Mouse (Mus musculus): ENCODE measurements at regions not wholly inside any gene's neighbourhood (a gene's known extent, or its start where the extent isn't known, plus 50 kb on each side); places are given as distances from the start of the nearest gene placed in this dataset.

- TF ChIP-seq TAL1 (IDR thresholded peaks at IDR 0.05; ENCODE audit: low read length) (no peak), GATA1 (IDR thresholded peaks at IDR 0.05; ENCODE audit: low read length) (no peak)
Observed at GRCm38 (mm10) chr14:105523849-105524248, 265.5 kb downstream of the Ndfip2 start.
